Mouse (Mus musculus): ENCODE data around the gene Snurf.

Snurf gene

DNA sequence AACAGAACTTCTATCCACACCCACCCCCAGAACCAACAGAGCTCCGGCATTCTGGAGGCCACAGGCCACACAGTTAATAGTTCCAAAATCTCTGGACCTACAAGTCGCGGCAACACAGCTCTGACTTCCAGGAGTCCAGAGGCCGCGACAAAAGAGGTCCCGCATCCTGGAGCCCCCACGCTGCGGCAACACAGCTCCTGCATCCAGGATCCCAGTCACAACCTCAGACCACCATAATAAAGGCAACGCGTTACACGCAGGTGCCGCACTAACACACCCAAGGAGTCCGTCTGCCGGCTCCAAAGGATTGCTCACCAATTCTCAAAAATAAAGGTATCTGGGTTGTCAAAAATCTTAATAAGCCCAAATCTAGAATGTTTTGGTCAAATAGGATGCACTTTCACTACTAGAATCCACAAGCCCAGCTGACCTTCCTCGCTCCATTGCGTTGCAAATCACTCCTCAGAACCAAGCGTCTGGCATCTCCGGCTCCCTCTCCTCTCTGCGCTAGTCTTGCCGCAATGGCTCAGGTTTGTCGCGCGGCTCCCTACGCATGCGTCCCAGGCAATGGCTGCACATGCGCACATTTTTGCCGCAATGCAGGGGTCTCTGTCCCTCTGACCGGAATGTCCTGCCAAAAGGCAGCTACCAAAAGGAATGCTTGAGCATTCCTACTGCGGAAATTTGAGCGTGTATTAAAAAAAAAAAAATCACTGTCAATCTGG lies at the start of gene Snurf, which contains the start of gene Gm38393:
Snurf (minus strand) TSS at position 444 of the 725 bp plus-strand sequence.
Gm38393 (minus strand) TSS at position 459 of the 725 bp plus-strand sequence.
- peak; percentile 12 to 20 for DNase-seq (ENCODE audit: low spot score in 2 of 2)

- no peak for DNase-seq (ENCODE audit: low spot score in 2 of 2)
Observed at GRCm38 (mm10) chr7:60047481-60048201, 42.8 kb upstream of the Snurf start.

GRCm38 (mm10) chr7:60013186-60013585 lies 8.3 kb upstream of the Snurf start:
- no peak for DNase-seq (ENCODE audit: low spot score in 2 of 2)

DNA sequence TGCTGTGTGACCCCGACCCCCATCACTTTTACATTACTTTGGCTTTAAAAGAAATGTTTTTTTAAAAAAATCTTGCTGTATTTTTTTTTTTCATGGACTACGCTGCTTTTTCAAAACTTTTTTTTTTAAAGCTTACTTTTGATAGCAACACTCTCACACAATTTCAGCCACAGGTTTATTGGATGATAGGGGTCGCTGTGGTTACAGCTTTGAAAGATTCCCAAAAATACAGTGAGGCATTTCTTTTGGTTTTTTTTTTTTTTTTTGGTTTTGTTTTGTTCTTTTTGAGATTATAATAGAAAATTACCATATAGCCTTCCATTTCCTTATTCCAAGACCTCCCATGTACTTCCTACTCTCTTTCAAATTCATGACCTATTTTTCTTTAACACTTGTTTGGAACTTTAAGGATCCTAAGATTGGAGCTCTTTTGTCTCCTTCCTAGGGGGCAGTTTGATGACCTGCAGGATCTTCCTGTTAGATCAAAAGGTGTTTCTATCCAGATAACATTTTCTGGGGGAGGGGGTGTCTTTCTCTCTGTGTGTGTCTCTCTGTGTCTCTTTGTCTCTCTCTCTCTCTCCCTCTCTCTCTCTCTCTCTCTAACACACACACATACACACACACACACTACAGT lies 3.0 kb upstream of the Snurf start:
- DNase-seq (ENCODE audit: low spot score in 2 of 2), result no peak

DNA sequence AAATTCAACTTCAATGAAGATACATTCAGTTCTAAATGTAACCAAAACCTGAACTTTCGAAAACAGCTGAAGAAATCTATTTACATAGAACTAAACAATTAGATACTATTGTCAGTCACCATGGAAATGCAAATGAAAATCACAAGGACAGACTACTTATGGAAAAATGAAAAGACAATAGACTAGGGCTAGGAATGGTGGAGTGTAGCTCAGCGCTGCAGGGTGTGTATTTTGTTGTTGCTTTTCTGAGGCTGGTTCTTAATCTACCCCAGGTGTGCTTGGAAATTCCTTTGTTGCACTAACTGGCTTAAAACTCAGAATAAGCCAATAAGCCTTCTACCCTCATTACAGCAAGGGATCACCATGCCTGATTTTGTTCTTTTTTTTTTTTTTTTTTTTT lies 1.4 kb upstream of the Snurf start:
- no peak for DNase-seq (ENCODE audit: low spot score in 2 of 2)

DNA sequence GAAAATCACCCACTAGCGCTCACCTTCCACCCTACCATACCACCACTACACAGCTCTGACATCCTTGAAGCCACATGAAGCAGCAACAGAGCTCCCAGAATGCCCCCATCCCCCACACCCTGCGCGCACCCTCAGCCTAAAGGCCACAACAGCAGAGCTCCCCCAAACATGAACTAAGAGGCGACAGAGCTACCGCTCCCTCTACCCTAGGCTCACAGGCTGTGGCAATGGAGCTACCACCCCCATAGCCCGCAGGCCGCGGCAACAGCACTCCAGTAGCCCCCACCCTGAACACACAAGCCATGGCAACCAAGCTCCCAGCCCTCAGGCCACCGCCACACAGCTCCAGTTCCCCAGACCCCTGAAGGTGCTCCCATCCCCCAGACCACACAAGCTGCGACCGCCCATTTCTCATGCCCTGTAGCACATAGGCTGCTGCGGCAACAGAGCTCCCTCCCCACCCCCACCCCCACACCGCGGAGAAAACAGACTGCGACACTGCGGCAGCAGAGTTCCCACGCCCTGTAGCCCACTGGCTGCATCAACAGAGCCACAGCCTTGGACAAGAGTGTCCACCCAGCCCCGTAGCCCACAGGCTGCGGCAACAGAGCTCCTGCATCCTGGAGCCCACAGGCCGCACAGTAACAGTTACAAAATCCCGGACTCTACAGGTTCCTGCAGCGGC lies 786 bp downstream of the Snurf start:
- peak in 1 of 2 experiments; percentile 7 for DNase-seq (ENCODE audit: low spot score in 2 of 2)

DNA sequence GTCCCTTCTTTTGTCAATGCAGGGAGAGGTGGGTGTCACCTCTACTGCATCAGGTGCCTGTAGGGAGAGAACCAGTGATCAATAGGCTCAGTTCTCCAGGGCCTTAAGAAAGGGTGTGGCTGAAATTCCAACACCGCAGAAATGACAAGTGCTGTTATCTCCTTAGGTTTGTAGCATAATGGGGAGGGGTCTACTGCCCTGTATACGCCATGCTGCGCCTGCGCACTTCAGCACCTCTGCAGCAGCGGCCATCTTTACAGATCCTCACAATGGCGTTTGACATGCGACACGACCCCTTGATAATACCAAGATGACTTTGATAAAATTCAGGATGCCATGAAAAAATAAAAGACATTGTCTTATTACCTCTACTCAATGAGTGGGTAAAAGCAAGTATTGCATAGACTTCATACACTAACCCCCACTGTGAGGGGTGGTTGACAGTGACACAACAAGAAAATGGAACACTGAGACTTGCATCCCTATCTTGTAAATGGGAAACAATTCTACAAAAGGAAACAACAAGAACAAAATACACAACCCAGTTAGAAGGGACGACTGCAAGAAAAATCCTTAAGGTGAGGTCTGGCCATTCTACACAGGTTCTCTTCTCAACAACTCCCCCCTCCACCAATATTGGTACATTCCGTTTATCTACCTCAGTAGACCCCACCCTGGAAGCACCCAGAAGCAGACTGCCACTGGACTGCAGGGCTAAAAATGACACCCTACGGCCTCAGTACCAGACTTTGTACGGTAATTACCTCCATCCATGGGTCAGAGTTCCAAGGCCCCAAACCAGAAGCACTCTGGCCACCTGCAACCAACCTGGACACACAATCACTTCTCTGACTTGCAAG lies 1.6 kb downstream of the Snurf start:
- DNase-seq (ENCODE audit: low spot score in 2 of 2), result no peak

DNA sequence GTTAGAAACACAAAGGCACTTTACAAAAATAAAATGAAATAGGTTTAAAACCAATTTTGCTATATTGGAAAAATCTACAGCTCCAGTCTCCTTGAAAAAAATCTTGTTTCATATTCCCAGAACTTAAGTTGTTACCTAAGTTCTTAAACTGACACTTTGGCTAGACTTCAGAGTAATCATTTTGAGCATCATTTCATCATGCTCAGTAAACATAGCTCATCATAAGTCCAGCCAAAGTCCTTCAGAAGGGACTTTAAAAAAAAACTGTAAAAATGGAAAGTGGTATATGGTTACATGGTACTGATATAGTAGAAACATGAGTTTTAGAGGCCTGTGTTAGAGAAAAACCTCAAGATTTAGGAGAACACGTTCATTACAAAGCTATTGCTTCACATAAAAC lies 26.2 kb downstream of the Snurf start:
- no peak for DNase-seq (ENCODE audit: low spot score in 2 of 2)
